Mouse (Mus musculus): ENCODE results near the gene Tmem144. TPM values are rescaled to one million over a fixed set of nuclear protein-coding genes. Genes with fewer than 3 reads are reported as not detected.

Tmem144 gene
- total RNA-seq, 1 experiment from 2014 or later = not detected

Other genes with a start within 250 kb of the Tmem144 start
- 4.4 to 5.3 TPM in 2 of 3 replicates, not detected in the other for gene 4930579G24Rik, start 223.7 kb downstream of the Tmem144 start, total RNA-seq (2017)
- gene Etfdh, start 223.3 kb downstream of the Tmem144 start, total RNA-seq (2017) = 34.8 to 50.9 TPM (median 49.1 TPM) in 3 replicates
- 0.10 TPM in 1 of 3 replicates, not detected in the others for gene Rxfp1, start 114.9 kb downstream of the Tmem144 start, total RNA-seq (2017)
- not detected in 3 replicates for gene Fam198b, start 31.8 kb upstream of the Tmem144 start, total RNA-seq (2017)

All from monocyte, adult 5-6 weeks (primary cell).